7 mouse cellular contexts compared by ENCODE assay signal in the genomic region with DNA sequence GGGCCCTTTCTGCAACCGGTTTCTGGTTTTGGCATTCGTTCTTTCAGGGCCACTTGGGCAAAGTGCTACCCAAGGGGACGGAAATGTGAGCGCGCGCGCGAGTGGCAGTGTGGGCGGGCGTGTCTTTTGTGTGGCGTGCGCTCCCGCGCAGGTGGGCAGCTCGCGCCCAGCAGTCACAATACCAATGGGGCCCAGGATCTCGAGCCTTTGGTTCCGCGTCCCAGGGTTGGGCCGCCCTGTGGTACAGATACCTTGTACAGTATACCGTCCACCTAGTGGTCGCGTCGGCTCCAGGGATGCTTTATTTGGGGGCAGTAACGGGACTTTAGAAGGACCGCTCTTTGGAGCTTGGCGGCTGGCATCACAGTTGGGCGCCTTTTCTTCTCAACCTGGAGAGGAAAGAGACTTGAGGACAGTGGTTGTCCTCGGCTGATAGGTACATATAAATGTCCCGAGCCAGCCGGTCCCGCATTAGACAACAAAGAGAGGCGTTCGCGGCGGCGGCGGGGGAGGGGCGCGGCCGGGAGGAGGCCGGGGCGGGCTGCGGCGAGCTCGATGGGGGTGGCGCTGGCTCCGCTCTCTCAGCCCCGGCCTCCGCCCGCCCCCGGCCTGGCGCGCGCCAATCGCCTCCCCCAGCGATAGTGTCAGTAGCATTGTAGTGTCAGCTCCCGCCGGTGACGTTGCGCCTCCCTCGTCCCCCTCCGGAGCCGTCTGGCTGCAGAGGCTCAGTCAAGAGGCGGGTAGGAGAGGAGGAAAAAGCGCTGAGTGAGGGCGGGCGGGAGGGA. TPM values are rescaled to one million over a fixed set of nuclear protein-coding genes. Genes with fewer than 3 reads are reported as not detected.
DNase-seq lines count a peak whose midpoint lies in the region; ATAC-seq lines count a peak whose summit lies in the region.

No protein-coding gene starts in this region.

- no peaks in the 10 kb centered on the region for H3K36me3 ChIP-seq in intestine, embryonic 15.5 days
- H3K36me3 ChIP-seq in midbrain, embryonic 10.5 days = peaks cover 29% of the 10 kb centered on the region

- peak overlapping the region; percentile 98 for H3K27ac ChIP-seq in intestine, embryonic 15.5 days
- H3K27ac ChIP-seq in midbrain, embryonic 10.5 days (replicated peaks) = peak overlapping the region; percentile 100

- intact Hi-C loops in left cerebral cortex, postnatal 36 days (cut with DNase I) = loop anchor here (1.0 to 10.0 kb wide), 8 partner anchors 57 to 684 kb away; no protein-coding TSS in a partner anchor

- H3K4me3 ChIP-seq in intestine, embryonic 15.5 days (replicated peaks) = peak overlapping the region; percentile 74
- H3K4me3 ChIP-seq in midbrain, embryonic 10.5 days = peak overlapping the region; percentile 100

- H3K27me3 ChIP-seq in intestine, embryonic 15.5 days (replicated peaks) = no peaks in the 10 kb centered on the region
- H3K27me3 ChIP-seq in midbrain, embryonic 10.5 days (ENCODE audit: low read depth, poor library complexity, severe bottlenecking) = no peaks in the 10 kb centered on the region

- peak; percentile 90 for DNase-seq in adrenal gland, adult 8-10 months
- peak; percentile 97 for DNase-seq in embryo, embryonic 11 days
- peak; percentile 97 for DNase-seq in gastrocnemius, postnatal 25 days
- peak; percentile 91 to 93 for DNase-seq in left cerebral cortex, postnatal 36 days (ENCODE audit: low spot score in 2 of 2)
- DNase-seq in midbrain, embryonic 10.5 days (ENCODE audit: low spot score) = peak; percentile 96
- DNase-seq in right cerebral cortex, postnatal 36 days (ENCODE audit: low spot score in 2 of 2) = peak; percentile 93 to 96

- H3K9me3 ChIP-seq in intestine, embryonic 15.5 days = no peaks in the 10 kb centered on the region
- no peaks in the 10 kb centered on the region for H3K9me3 ChIP-seq in midbrain, embryonic 10.5 days (replicated peaks)

- WGBS in intestine, embryonic 15.5 days = under 1% methylated on average over 64 of the region's 68 CpGs
- WGBS in midbrain, embryonic 10.5 days = under 1% methylated on average over 59 of the region's 68 CpGs

- ATAC-seq in intestine, embryonic 15.5 days = peak; percentile 85

- H3K4me2 ChIP-seq in intestine, embryonic 15.5 days (replicated peaks) = peak overlapping the region; percentile 96

- peak overlapping the region; percentile 80 for H3K9ac ChIP-seq in intestine, embryonic 15.5 days

- H3K4me1 ChIP-seq in intestine, embryonic 15.5 days (replicated peaks) = peaks cover 22% of the 10 kb centered on the region
- H3K4me1 ChIP-seq in midbrain, embryonic 10.5 days = peaks cover 51% of the 10 kb centered on the region

RNA-seq across cellular contexts. Expression of a gene that starts 0.5 kb away (rescaled TPM):
- total RNA-seq in adrenal gland, adult 8-10 months (2022) = 1 to 10 TPM; 1.8 to 2.6 (median 1.9) TPM
- 1 to 10 TPM in 1 of 2 experiments, under 1 TPM in 1; 0.80 to 1.1 TPM for total RNA-seq in gastrocnemius, postnatal 25 days (2021)
- polyA plus RNA-seq in intestine, embryonic 15.5 days (2015; fragmentation: Nextera tagmentation; extraction: Ambion mirVana) = 7.8 and 9.0 TPM in 2 replicates
- 10 to 100 TPM; 22.9 to 31.4 TPM for total RNA-seq in left cerebral cortex, postnatal 36 days (2021)
- 23.2 and 24.7 TPM in 2 replicates for polyA plus RNA-seq in midbrain, embryonic 10.5 days (2016; fragmentation: Nextera tagmentation; extraction: Ambion mirVana)

Comparison
In these comparisons a context has a peak if more than half of its experiments do, and no peak if none do; other contexts are left out.
1. Peak in every context shown above with its lines: DNase-seq, ATAC-seq, H3K4me3 ChIP-seq and H3K27ac ChIP-seq.
2. RNA of a gene that starts 0.5 kb away (total RNA-seq): 22.9 to 31.4 TPM in left cerebral cortex, postnatal 36 days; 1.8 to 2.6 TPM in adrenal gland, adult 8-10 months and 0.80 to 1.1 TPM in gastrocnemius, postnatal 25 days; every median in the first group is over 4 times any median in the second.